Comparison of ENCODE assay signal across 16 mouse cellular contexts in genomic region chr1:135260931-135261330, GRCm38 (mm10). TPM values are rescaled to one million over a fixed set of nuclear protein-coding genes. Genes with fewer than 3 reads are reported as not detected.
A peak's percentile ranks its signal among the peaks of the same experiment; 100 is the strongest.
DNase-seq lines count a peak whose midpoint lies in the region; ATAC-seq and TF ChIP-seq lines count a peak whose summit lies in the region.
"Had no signal": no experiment of that assay in that cellular context is flagged by ENCODE, and none has a peak within 500 bp of the region (broad histone marks: within the 10 kb centered on the region; RNA-seq: fewer than 3 reads in every experiment).

No protein-coding gene starts in this region.

- no peak for TF ChIP-seq CTCF in lung, postnatal 0 days (IDR thresholded peaks at IDR 0.05)

- TF ChIP-seq EP300 in lung, postnatal 0 days (IDR thresholded peaks at IDR 0.05), result peak; percentile 91

- ATAC-seq in intestine, embryonic 15.5 days, result peak; percentile 26
- ATAC-seq in lung, postnatal 0 days, result peak; percentile 77
- ATAC-seq: forebrain, postnatal 0 days; midbrain, embryonic 13.5 days had no signal

- H3K9me3 ChIP-seq in intestine, embryonic 15.5 days, result no peaks in the 10 kb centered on the region
- H3K9me3 ChIP-seq in lung, postnatal 0 days (ENCODE audit: low read length), result no peaks in the 10 kb centered on the region
- H3K9me3 ChIP-seq: midbrain, embryonic 13.5 days; neural tube, embryonic 12.5 days had no signal

- DNase-seq in urinary bladder, postnatal 14 days (ENCODE audit: low spot score), result peak; percentile 70
- DNase-seq in urinary bladder, adult 2 months (ENCODE audit: low spot score), result no peak
- peak; percentile 94 for DNase-seq in lung, postnatal 0 days (ENCODE audit: low spot score)
- no peak for DNase-seq in ovary, postnatal 14 days (ENCODE audit: low spot score)
- DNase-seq in gastrocnemius, adult 8-10 months (ENCODE audit: low spot score in 2 of 2), result no peak
- no peak for DNase-seq in cerebellum, postnatal 25 days
- DNase-seq: cerebellum, adult 8-10 months; forebrain, postnatal 0 days; right cerebral cortex, adult 18-20 months; thymus, postnatal 4 days had no signal

- peak overlapping the region; percentile 60 for H3K27ac ChIP-seq in intestine, embryonic 15.5 days
- peak overlapping the region; percentile 86 for H3K27ac ChIP-seq in lung, postnatal 0 days (ENCODE audit: low read length)
- H3K27ac ChIP-seq: liver, embryonic 14.5 days; midbrain, embryonic 13.5 days; neural tube, embryonic 12.5 days had no signal

- H3K27me3 ChIP-seq in intestine, embryonic 15.5 days (replicated peaks), result no peaks in the 10 kb centered on the region
- H3K27me3 ChIP-seq in lung, postnatal 0 days (replicated peaks; ENCODE audit: insufficient read depth, low read length), result no peaks in the 10 kb centered on the region
- H3K27me3 ChIP-seq: CH12.LX; midbrain, embryonic 13.5 days; neural tube, embryonic 12.5 days had no signal

- H3K4me1 ChIP-seq in intestine, embryonic 15.5 days (replicated peaks), result 0 out of 2 replicates have a peak, but pooled peaks cover 9% of the 10 kb centered on the region
- no peaks in the 10 kb centered on the region for H3K4me1 ChIP-seq in lung, postnatal 0 days (ENCODE audit: insufficient read depth, low read depth, low read length)

- no peak overlapping the region for H3K9ac ChIP-seq in intestine, embryonic 15.5 days
- H3K9ac ChIP-seq in lung, postnatal 0 days (replicated peaks; ENCODE audit: low read depth), result no peak overlapping the region
- H3K9ac ChIP-seq: forebrain, postnatal 0 days; liver, embryonic 14.5 days; midbrain, embryonic 13.5 days; neural tube, embryonic 12.5 days had no signal

- 58% methylated on average over 6 of the region's 6 CpGs for WGBS in intestine, embryonic 15.5 days
- 48% methylated on average over 6 of the region's 6 CpGs for WGBS in lung, postnatal 0 days

- H3K4me2 ChIP-seq in intestine, embryonic 15.5 days (replicated peaks), result peak overlapping the region; percentile 24; the same call in 1 of the 2 replicates
- H3K4me2 ChIP-seq in lung, postnatal 0 days (replicated peaks; ENCODE audit: low read depth, low read length), result no peak overlapping the region
- H3K4me2 ChIP-seq: midbrain, embryonic 13.5 days; neural tube, embryonic 12.5 days had no signal

- peaks cover 31% of the 10 kb centered on the region for H3K36me3 ChIP-seq in intestine, embryonic 15.5 days
- H3K36me3 ChIP-seq in lung, postnatal 0 days (ENCODE audit: insufficient read depth, low read length), result peaks cover 15% of the 10 kb centered on the region; the same call in 1 of the 2 replicates

- no peak overlapping the region for H3K4me3 ChIP-seq in intestine, embryonic 15.5 days (replicated peaks)
- no peak overlapping the region for H3K4me3 ChIP-seq in lung, postnatal 0 days (ENCODE audit: low read depth, low read length)
- H3K4me3 ChIP-seq: midbrain, embryonic 13.5 days; neural tube, embryonic 12.5 days had no signal

RNA-seq across cellular contexts. Expression of gene Elf3, which starts 2.6 kb away (rescaled TPM):
- 46.7 and 50.1 TPM in 2 replicates for polyA plus RNA-seq in urinary bladder, adult 2 months (2012; rRNA removed)
- 209 and 213 TPM in 2 replicates for polyA plus RNA-seq in intestine, embryonic 15.5 days (2015; fragmentation: Nextera tagmentation; extraction: Ambion mirVana)
- polyA plus RNA-seq in lung, postnatal 0 days (2015; fragmentation: Nextera tagmentation; extraction: Ambion mirVana), result 31.9 and 45.5 TPM in 2 replicates
- total RNA-seq in gastrocnemius, adult 8-10 months (2022), result 1 to 10 TPM in 1 of 4 experiments, under 1 TPM in 3; 0.20 to 1.2 (median 0.58) TPM
- total RNA-seq: forebrain, postnatal 0 days; hematopoietic stem cell, adult 5-6 weeks had no signal

RNA-seq across cellular contexts. Expression of gene Rnpep, which starts 23.0 kb away (rescaled TPM):
- 46.6 and 55.6 TPM in 2 replicates for polyA plus RNA-seq in urinary bladder, adult 2 months (2012; rRNA removed)
- 155 and 158 TPM in 2 replicates for polyA plus RNA-seq in intestine, embryonic 15.5 days (2015; fragmentation: Nextera tagmentation; extraction: Ambion mirVana)
- 50.2 and 67.5 TPM in 2 replicates for polyA plus RNA-seq in lung, postnatal 0 days (2015; fragmentation: Nextera tagmentation; extraction: Ambion mirVana)
- total RNA-seq in gastrocnemius, adult 8-10 months (2022), result 10 to 100 TPM; 12.6 to 15.4 (median 13.5) TPM

RNA-seq across cellular contexts. Expression of gene Timm17a, which starts 52.6 kb away (rescaled TPM):
- 80.8 and 92.8 TPM in 2 replicates for polyA plus RNA-seq in urinary bladder, adult 2 months (2012; rRNA removed)
- polyA plus RNA-seq in intestine, embryonic 15.5 days (2015; fragmentation: Nextera tagmentation; extraction: Ambion mirVana), result 246 and 278 TPM in 2 replicates
- 164 and 186 TPM in 2 replicates for polyA plus RNA-seq in lung, postnatal 0 days (2015; fragmentation: Nextera tagmentation; extraction: Ambion mirVana)
- 100 to 1,000 TPM; 246 to 345 (median 298) TPM for total RNA-seq in gastrocnemius, adult 8-10 months (2022)

Comparison
In these comparisons a context has a peak if more than half of its experiments do, and no peak if none do; other contexts are left out.
1. DNase-seq: peak in urinary bladder, postnatal 14 days (single experiment) and lung, postnatal 0 days (single experiment); none in urinary bladder, adult 2 months (single experiment), ovary, postnatal 14 days (single experiment), gastrocnemius, adult 8-10 months (0 of 2) and cerebellum, postnatal 25 days (0 of 2).